Mouse (Mus musculus): ENCODE measurements around the gene Tmem208.
A peak's percentile ranks its signal among the peaks of the same experiment; 100 is the strongest.

The Tmem208 gene

GRCm38 (mm10) chr8:105326968-105327367 lies 814 bp downstream of the Tmem208 start:
- DNase-seq (ENCODE audit: low spot score): no peak

- no peak for DNase-seq (ENCODE audit: low spot score)
These were observed 4.2 kb downstream of the Tmem208 start for GRCm38 (mm10) chr8:105330325-105330724.

GRCm38 (mm10) chr8:105331469-105331868 lies 5.3 kb downstream of the Tmem208 start:
- no peak for DNase-seq (ENCODE audit: low spot score)

GRCm38 (mm10) chr8:105331931-105332330 lies 5.8 kb downstream of the Tmem208 start:
- DNase-seq (ENCODE audit: low spot score): no peak

- no peak for DNase-seq (ENCODE audit: low spot score)
These were observed 6.4 kb downstream of the Tmem208 start for GRCm38 (mm10) chr8:105332523-105332922.

- no peak for DNase-seq (ENCODE audit: low spot score)
These were observed 10.4 kb downstream of the Tmem208 start for GRCm38 (mm10) chr8:105336373-105337130.

- DNase-seq (ENCODE audit: low spot score): no peak
These were observed 12.8 kb downstream of the Tmem208 start for GRCm38 (mm10) chr8:105338992-105339391.

GRCm38 (mm10) chr8:105339886-105340635 lies 13.9 kb downstream of the Tmem208 start:
- DNase-seq (ENCODE audit: low spot score): no peak

- DNase-seq (ENCODE audit: low spot score): no peak
These were observed 15.2 kb downstream of the Tmem208 start for GRCm38 (mm10) chr8:105341399-105341798.

GRCm38 (mm10) chr8:105342768-105343167 lies 16.6 kb downstream of the Tmem208 start:
- no peak for DNase-seq (ENCODE audit: low spot score)

GRCm38 (mm10) chr8:105343791-105344574 lies 17.8 kb downstream of the Tmem208 start:
- DNase-seq (ENCODE audit: low spot score): no peak

- no peak for DNase-seq (ENCODE audit: low spot score)
These were observed 19.2 kb downstream of the Tmem208 start for GRCm38 (mm10) chr8:105345061-105345975.

GRCm38 (mm10) chr8:105346611-105347427 lies 20.7 kb downstream of the Tmem208 start:
- no peak for DNase-seq (ENCODE audit: low spot score)

GRCm38 (mm10) chr8:105347428-105348221 lies 21.5 kb downstream of the Tmem208 start, which contains the start of gene Fhod1:
TSS of gene Fhod1 (minus strand) at chr8:105347953.
- peak; percentile 76 for DNase-seq (ENCODE audit: low spot score)

- DNase-seq (ENCODE audit: low spot score): no peak
These were observed 22.4 kb downstream of the Tmem208 start, which contains the start of gene Slc9a5 for GRCm38 (mm10) chr8:105348450-105349095. TSS of gene Slc9a5 (plus strand) at chr8:105348843.

GRCm38 (mm10) chr8:105349096-105349771 lies 23.1 kb downstream of the Tmem208 start:
- DNase-seq (ENCODE audit: low spot score): no peak

GRCm38 (mm10) chr8:105350186-105350585 lies 24.0 kb downstream of the Tmem208 start:
- no peak for DNase-seq (ENCODE audit: low spot score)

GRCm38 (mm10) chr8:105353583-105354135 lies 27.5 kb downstream of the Tmem208 start:
- no peak for DNase-seq (ENCODE audit: low spot score)

Data from left cerebral cortex, adult 11 months (tissue).